Mouse (Mus musculus) cortical plate, adult 2 months (tissue): ENCODE measurements around the gene Adtrp.

Experiments used
- CTCF ChIP-seq: fragments of 200-500 bp; IDR thresholded peaks from 2 replicates; pipeline ENCODE4 v1.5.1; 2011; ENCODE audit warnings: mild to moderate bottlenecking, control low read depth, low read length; ENCODE audit not compliant: insufficient read depth; ENCODE audit errors: extremely low read depth
- POLR2A ChIP-seq: fragments of 200-500 bp; IDR thresholded peaks from 2 replicates; pipeline ENCODE4 v1.6.1; 2011; ENCODE audit warnings: mild to moderate bottlenecking, low read length, control low read depth; ENCODE audit not compliant: insufficient read depth; ENCODE audit errors: extremely low read depth

DNA sequence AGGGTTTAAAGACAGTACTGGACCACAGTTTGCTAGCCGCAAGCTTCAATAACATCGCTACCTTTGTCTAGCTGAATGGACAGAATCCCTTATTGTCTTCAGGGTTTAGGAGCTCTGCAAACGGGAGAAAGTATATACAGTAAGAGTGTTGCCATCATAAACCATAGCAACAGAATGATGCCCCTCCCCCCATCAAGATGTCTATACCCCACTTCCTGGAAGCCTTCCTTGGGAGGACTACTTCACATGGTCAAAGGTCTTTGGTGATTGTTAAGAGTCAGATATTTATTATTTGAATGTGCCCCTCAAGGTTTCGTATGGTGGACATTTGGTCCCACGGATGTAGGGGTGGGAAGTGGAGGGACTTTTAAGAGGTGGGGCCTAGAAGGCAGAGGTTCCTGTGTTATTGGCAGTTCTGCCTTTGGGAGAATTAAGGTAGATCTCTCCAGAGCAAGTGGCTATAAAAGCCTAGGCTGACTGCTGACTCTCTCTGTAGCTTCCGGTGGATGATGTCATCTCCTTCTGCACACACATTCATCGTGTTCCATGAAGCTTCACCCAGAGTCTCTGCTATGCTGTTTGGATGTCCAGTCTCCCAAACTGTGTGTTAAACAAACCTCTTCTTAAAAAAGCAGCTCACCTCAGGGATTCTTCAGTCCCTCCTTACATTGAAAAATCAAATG lies 42.2 kb downstream of the Adtrp start:
- TF ChIP-seq POLR2A = no peak
- TF ChIP-seq CTCF = no peak
